Mouse (Mus musculus) heart, adult 2 months (tissue): ENCODE measurements around the gene Pknox1.

Experiments
- CTCF ChIP-seq: fragments of 200-600 bp; IDR thresholded peaks from 2 replicates; pipeline ENCODE4 v1.8.1; 2022; ENCODE audit warnings: antibody characterized with exemption, mild to moderate bottlenecking, moderate library complexity
- EP300 ChIP-seq: fragments of 200-500 bp; IDR thresholded peaks from 2 replicates; pipeline ENCODE4 v1.6.1; 2011; ENCODE audit warnings: low read depth, low read length, control low read depth; ENCODE audit not compliant: insufficient read depth
- POLR2A ChIP-seq: fragments of 200-500 bp; IDR thresholded peaks from 2 replicates; pipeline ENCODE4 v1.6.1; 2011; ENCODE audit warnings: mild to moderate bottlenecking, low read depth, low read length, control low read depth; ENCODE audit not compliant: insufficient read depth

- TF ChIP-seq EP300 (no peak), CTCF (no peak), POLR2A (0 out of 2 replicates have a peak, but pooled peaks have one; percentile 20)
Observed at GRCm38 (mm10) chr17:31557947-31558542, 6.5 kb upstream of the Pknox1 start.
